Mouse (Mus musculus) stomach, postnatal 0 days (tissue): Measurements from ENCODE around the gene Sri.

Source experiments
- CTCF ChIP-seq: IDR thresholded peaks from 2 replicates; pipeline ENCODE4 v1.5.1; 2016; ENCODE audit warnings: antibody characterized with exemption, low read depth, mild to moderate bottlenecking, moderate library complexity
- EP300 ChIP-seq: optimal IDR thresholded peaks from 2 replicates; pipeline ENCODE3; 2016; ENCODE audit warnings: antibody characterized with exemption

DNA sequence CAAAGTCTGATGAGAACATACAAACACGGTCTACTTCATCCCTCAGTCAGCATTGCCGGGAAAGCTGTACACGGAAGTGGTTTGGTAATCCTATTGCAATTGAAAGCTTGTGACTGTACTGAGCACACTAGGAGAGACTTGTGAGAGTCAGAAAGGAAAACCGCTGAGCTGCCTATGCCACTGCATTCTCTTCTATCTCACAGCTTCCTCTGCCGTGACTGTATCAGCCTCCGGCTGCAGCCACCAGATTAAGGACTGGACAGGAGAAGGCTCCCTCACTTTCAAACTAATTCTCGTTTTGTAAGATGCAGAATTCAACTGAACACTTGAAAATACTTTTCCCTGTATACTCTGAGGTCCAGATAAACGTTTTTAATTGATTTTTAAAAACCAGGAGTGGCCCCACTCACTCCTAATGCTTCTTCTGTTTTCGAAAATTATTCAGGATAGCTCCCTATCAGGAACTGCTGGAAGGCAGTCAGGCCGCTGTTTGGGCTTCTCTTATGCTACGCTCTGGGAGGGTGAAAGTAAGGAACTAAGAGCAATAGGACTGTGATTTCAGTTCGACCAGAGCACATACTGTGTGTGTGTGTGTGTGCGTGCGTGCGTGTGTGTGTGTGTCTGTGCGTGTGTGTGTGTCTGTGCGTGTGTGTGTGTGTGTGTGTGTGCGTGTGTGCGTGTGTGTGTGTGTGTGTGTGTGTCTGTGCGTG, 37.1 kb downstream of the Sri start:
- TF ChIP-seq CTCF (no peak), EP300 (no peak)
